Mouse (Mus musculus) kidney, postnatal 0 days (tissue): ENCODE data around the gene Hoxc10. TPM values are rescaled to one million over a fixed set of nuclear protein-coding genes. Genes with fewer than 3 reads are reported as not detected.

Source experiments
- ATAC-seq: fragments of 200-750 bp; cut with Nextera tagmentation; replicated peaks from 2 replicates; pipeline ENCODE4 v1.8.0; 2017; ENCODE audit warnings: low read depth, moderate number of reproducible peaks, moderate TSS enrichment, moderate library complexity; ENCODE audit not compliant: low FRiP score
- DNase-seq: peaks from one replicate; pipeline ENCODE4 v3.0.0-alpha.2; 2016; ENCODE audit warnings: low spot score
- H3K27ac ChIP-seq: fragments of 300-500 bp; sonication (generic); 2 replicates; pipeline ENCODE4 v1.5.1; 2014; ENCODE audit warnings: mild to moderate bottlenecking
- H3K27me3 ChIP-seq: fragments of 300-500 bp; sonication (generic); 2 replicates; pipeline ENCODE4 v1.6.1; 2014; ENCODE audit warnings: low read length, mixed read lengths; ENCODE audit not compliant: insufficient read depth
- H3K36me3 ChIP-seq: fragments of 300-500 bp; sonication (generic); 2 replicates; pipeline ENCODE4 v1.6.1; 2014; ENCODE audit warnings: low read length, mixed read lengths; ENCODE audit not compliant: insufficient read depth
- H3K4me1 ChIP-seq: fragments of 300-500 bp; sonication (generic); replicated peaks from 2 replicates; pipeline ENCODE4 v1.6.1; 2014; ENCODE audit warnings: antibody characterized with exemption, low read length, mixed read lengths; ENCODE audit not compliant: insufficient read depth
- H3K4me2 ChIP-seq: fragments of 300-500 bp; sonication (generic); 2 replicates; pipeline ENCODE4 v1.6.1; 2014; ENCODE audit warnings: mild to moderate bottlenecking, low read length, moderate library complexity, mixed read lengths
- H3K4me3 ChIP-seq: fragments of 300-500 bp; sonication (generic); replicated peaks from 2 replicates; pipeline ENCODE4 v1.5.1; 2014; ENCODE audit warnings: low read depth, low read length
- H3K9ac ChIP-seq: fragments of 300-500 bp; sonication (generic); 2 replicates; pipeline ENCODE4 v1.6.1; 2014; ENCODE audit warnings: low read depth, low read length
- H3K9me3 ChIP-seq: fragments of 300-500 bp; sonication (generic); replicated peaks from 2 replicates; pipeline ENCODE4 v1.6.1; 2016; ENCODE audit warnings: low read length, inconsistent platforms, mixed read lengths
- CTCF ChIP-seq: IDR thresholded peaks from 2 replicates; pipeline ENCODE4 v1.5.1; 2016; ENCODE audit warnings: antibody characterized with exemption, low read depth, mild to moderate bottlenecking, moderate library complexity
- WGBS: fragments of 180-500 bp; shearing (Covaris S2); extraction: QIAGEN DNeasy Blood & Tissue Kit; methylation state at CpG from one replicate; pipeline ENCODE4 v1.1.7; 2014; 5-methylcytosine and 5-hydroxymethylcytosine counted together
- microRNA counts: library from miRNA; unstranded; fragments of <30 nt; microRNA quantifications from one replicate; lab custom pipeline; 2015
- microRNA-seq: library from miRNA; unstranded; fragments of <30 nt; microRNA quantifications from one replicate; pipeline ENCODE4, GENCODE M21; 2016
- polyA plus RNA-seq: library from polyadenylated mRNA; unstranded; fragments of >200 nt; fragmentation: Nextera tagmentation; extraction: Ambion mirVana; gene quantifications from 2 replicates; pipeline ENCODE4 v1.2.1, GENCODE M21; 2015

Gene Hoxc10
- polyA plus RNA-seq, 1 experiment from 2014 or later = 30.6 TPM

- Histone ChIP-seq H3K9me3 (no peaks in the 10 kb centered on the region), H3K4me3 (peak overlapping the region; percentile 24), H3K27me3 (peaks cover 10% of the 10 kb centered on the region; the same call in 1 of the 2 replicates), H3K4me1 (peaks cover 41% of the 10 kb centered on the region), H3K27ac (peak overlapping the region; percentile 78; the same call in 1 of the 2 replicates), H3K4me2 (peak overlapping the region; percentile 61), H3K9ac (peak overlapping the region; percentile 49), H3K36me3 (0 out of 2 replicates have a peak, but pooled peaks cover 2% of the 10 kb centered on the region)
- DNase-seq = no peak
- TF ChIP-seq CTCF = no peak
- 9% methylated on average over 28 of the region's 28 CpGs for WGBS
- peak; percentile 48 for ATAC-seq
Measured at GRCm38 (mm10) chr15:103015009-103015399, 48.4 kb downstream of the Hoxc10 start.

GRCm38 (mm10) chr15:103015406-103016166, 49.0 kb downstream of the Hoxc10 start:
- H3K9ac ChIP-seq = peak overlapping the region; percentile 49; the same call in 1 of the 2 replicates
- peaks cover 12% of the 10 kb centered on the region; the same call in 1 of the 2 replicates for H3K27me3 ChIP-seq
- peak overlapping the region; percentile 61 for H3K4me2 ChIP-seq
- WGBS = 32% methylated on average over 19 of the region's 19 CpGs
- no peak for ATAC-seq
- no peak for TF ChIP-seq CTCF
- H3K27ac ChIP-seq = peak overlapping the region; percentile 78; the same call in 1 of the 2 replicates
- no peak overlapping the region for H3K4me3 ChIP-seq
- H3K4me1 ChIP-seq = peaks cover 36% of the 10 kb centered on the region
- no peaks in the 10 kb centered on the region for H3K9me3 ChIP-seq
- 0 out of 2 replicates have a peak, but pooled peaks cover 2% of the 10 kb centered on the region for H3K36me3 ChIP-seq
- DNase-seq = no peak

GRCm38 (mm10) chr15:103018636-103019035, 52.0 kb downstream of the Hoxc10 start, which contains the start of gene Hoxc4:
Gene Hoxc4, plus strand, starts transcription at chr15:103018934.
- Histone ChIP-seq H3K4me1 (peaks cover 33% of the 10 kb centered on the region), H3K27me3 (peaks cover 21% of the 10 kb centered on the region; the same call in 1 of the 2 replicates), H3K9me3 (no peaks in the 10 kb centered on the region), H3K36me3 (0 out of 2 replicates have a peak, but pooled peaks cover 2% of the 10 kb centered on the region), H3K4me2 (no peak within 1 kb of the TSS), H3K27ac (no peak within 1 kb of the TSS), H3K9ac (no peak within 1 kb of the TSS), H3K4me3 (no peak within 1 kb of the TSS)
- 38% methylated on average over 9 of the region's 9 CpGs for WGBS
- TF ChIP-seq CTCF = no peak
- ATAC-seq (no peak), DNase-seq (peak; percentile 85)

GRCm38 (mm10) chr15:103020899-103021418, 54.4 kb downstream of the Hoxc10 start:
- TF ChIP-seq CTCF = no peak

More at GRCm38 (mm10) chr15:103020899-103021418, 54.4 kb downstream of the Hoxc10 start:
- no peak overlapping the region for H3K27ac ChIP-seq
- DNase-seq = no peak
- no peak overlapping the region for H3K9ac ChIP-seq
- 30% methylated on average over 8 of the region's 8 CpGs for WGBS
- ATAC-seq = no peak
- H3K4me3 ChIP-seq = no peak overlapping the region
- H3K4me1 ChIP-seq = peaks cover 19% of the 10 kb centered on the region
- H3K9me3 ChIP-seq = no peaks in the 10 kb centered on the region
- no peaks in the 10 kb centered on the region for H3K36me3 ChIP-seq
- H3K4me2 ChIP-seq = 0 out of 2 replicates have a peak overlapping the region, but pooled peaks have one; percentile 10
- H3K27me3 ChIP-seq = 0 out of 2 replicates have a peak, but pooled peaks cover 16% of the 10 kb centered on the region

MicroRNAs encoded within 50 kb of the gene (microRNA counts, 519-probe panel; counts per million panel counts)
- microRNA mmu-miR-615-3p (lab: Ali Mortazavi, UCI) (330 counts per million, percentile 68 among the panel's probes with 10 or more counts), microRNA mmu-miR-615-5p (lab: Ali Mortazavi, UCI) (330 counts per million, percentile 68 among the panel's probes with 10 or more counts)

Small RNAs within 50 kb of the gene (microRNA-seq; reads per million reads assigned to microRNA genes)
- gene Mir196a-2 (1,696 reads per million, percentile 82 among the genes with 10 or more reads in this experiment), gene Mir615 (1,847 reads per million, percentile 82 among the genes with 10 or more reads in this experiment)

Other genes with a start within 250 kb of the Hoxc10 start
- 55.2 and 57.5 TPM in 2 replicates for gene Calcoco1, start 244.6 kb upstream of the Hoxc10 start, polyA plus RNA-seq
- gene Hoxc13, start 45.7 kb upstream of the Hoxc10 start, polyA plus RNA-seq = 0.05 TPM in 1 of 2 replicates, not detected in the other
- gene Hoxc12, start 30.0 kb upstream of the Hoxc10 start, polyA plus RNA-seq = not detected in 2 replicates
- gene Hoxc11, start 12.4 kb upstream of the Hoxc10 start, polyA plus RNA-seq = 1.5 and 1.8 TPM in 2 replicates
- gene Hoxc5, start 647 bp downstream of the Hoxc10 start, polyA plus RNA-seq = 2.7 and 3.9 TPM in 2 replicates
- 11.0 and 12.4 TPM in 2 replicates for gene Hoxc9, start 9.6 kb downstream of the Hoxc10 start, polyA plus RNA-seq
- gene Hoxc8, start 23.8 kb downstream of the Hoxc10 start, polyA plus RNA-seq = 5.8 TPM in 2 replicates
- 7.8 and 9.3 TPM in 2 replicates for gene Hoxc6, start 31.5 kb downstream of the Hoxc10 start, polyA plus RNA-seq
- 5.9 and 7.0 TPM in 2 replicates for gene Hoxc4, start 52.1 kb downstream of the Hoxc10 start, polyA plus RNA-seq
- gene Smug1, start 200.3 kb downstream of the Hoxc10 start, polyA plus RNA-seq = 13.0 TPM in 2 replicates